22 mouse cellular contexts compared by ENCODE assay signal in genomic region chr8:110140770-110141169, GRCm38 (mm10). TPM values are rescaled to one million over a fixed set of nuclear protein-coding genes. Genes with fewer than 3 reads are reported as not detected.
"Had no signal": no experiment of that assay in that cellular context is flagged by ENCODE, and none has a peak within 500 bp of the region (broad histone marks: within the 10 kb centered on the region; RNA-seq: fewer than 3 reads in every experiment).

No protein-coding gene starts in this region.

- H3K36me3 ChIP-seq: limb, embryonic 10.5 days; liver, embryonic 15.5 days; midbrain, embryonic 10.5 days; midbrain, embryonic 15.5 days; neural tube, embryonic 13.5 days had no signal

- H3K4me3 ChIP-seq: layer of hippocampus, adult 2 months; limb, embryonic 10.5 days; liver, embryonic 15.5 days; midbrain, embryonic 10.5 days; midbrain, embryonic 15.5 days; neural tube, embryonic 13.5 days had no signal

- H3K27me3 ChIP-seq: liver, embryonic 15.5 days; midbrain, embryonic 15.5 days; neural tube, embryonic 13.5 days had no signal

- DNase-seq: kidney, postnatal 36 days; lung, adult 2 months; lung, postnatal 36 days; retina, postnatal 1 day; right cerebral cortex, postnatal 4 days; spleen, adult 18-20 months; thymus, adult 18-20 months; thymus, postnatal 14 days had no signal

- H3K9me3 ChIP-seq: limb, embryonic 10.5 days; liver, embryonic 15.5 days; midbrain, embryonic 10.5 days; midbrain, embryonic 15.5 days; neural tube, embryonic 13.5 days had no signal

- ATAC-seq: lung, postnatal 0 days; midbrain, embryonic 15.5 days had no signal

- H3K4me1 ChIP-seq: limb, embryonic 10.5 days; liver, embryonic 15.5 days; midbrain, embryonic 10.5 days; neural tube, embryonic 13.5 days had no signal

- H3K9ac ChIP-seq: liver, embryonic 15.5 days; midbrain, embryonic 15.5 days; neural tube, embryonic 13.5 days had no signal

- H3K27ac ChIP-seq: kidney, postnatal 0 days; layer of hippocampus, adult 2 months; limb, embryonic 10.5 days; liver, embryonic 15.5 days; midbrain, embryonic 10.5 days; midbrain, embryonic 15.5 days; neural tube, embryonic 13.5 days had no signal

- H3K4me2 ChIP-seq: liver, embryonic 11.5 days; liver, embryonic 15.5 days; midbrain, embryonic 15.5 days; neural tube, embryonic 13.5 days had no signal

RNA-seq across cellular contexts. Expression of gene Calb2, which starts 27.2 kb away (rescaled TPM):
- total RNA-seq: megakaryocyte, adult 5-6 weeks had no signal
- polyA plus RNA-seq: kidney, postnatal 0 days; liver, embryonic 15.5 days; lung, adult 2 months; stomach, embryonic 14.5 days had no signal

RNA-seq across cellular contexts. Expression of gene Gm17720, which starts 38.2 kb away (rescaled TPM):
- total RNA-seq: layer of hippocampus, adult 2 months; layer of hippocampus, postnatal 10 days; left cerebral cortex, postnatal 10 days; megakaryocyte, adult 5-6 weeks had no signal
- polyA plus RNA-seq: kidney, postnatal 0 days; limb, embryonic 10.5 days; limb, embryonic 14.5 days; liver, embryonic 11.5 days; liver, embryonic 15.5 days; lung, adult 2 months; lung, postnatal 0 days; midbrain, embryonic 10.5 days; midbrain, embryonic 15.5 days; neural tube, embryonic 13.5 days; stomach, embryonic 14.5 days had no signal

RNA-seq across cellular contexts. Expression of gene Gm21964, which starts 39.8 kb away (rescaled TPM):
- total RNA-seq: layer of hippocampus, adult 2 months; layer of hippocampus, postnatal 10 days; left cerebral cortex, postnatal 10 days; megakaryocyte, adult 5-6 weeks had no signal
- polyA plus RNA-seq: kidney, postnatal 0 days; limb, embryonic 10.5 days; limb, embryonic 14.5 days; liver, embryonic 11.5 days; liver, embryonic 15.5 days; lung, adult 2 months; lung, postnatal 0 days; midbrain, embryonic 10.5 days; midbrain, embryonic 15.5 days; neural tube, embryonic 13.5 days; stomach, embryonic 14.5 days had no signal
